Mouse (Mus musculus): ENCODE measurements around the gene Spta1. TPM values are rescaled to one million over a fixed set of nuclear protein-coding genes. Genes with fewer than 3 reads are reported as not detected.

The Spta1 gene
- polyA plus RNA-seq (2014; fragmentation: Nextera tagmentation; extraction: Ambion mirVana) = 2.5 TPM in 2 replicates

DNA sequence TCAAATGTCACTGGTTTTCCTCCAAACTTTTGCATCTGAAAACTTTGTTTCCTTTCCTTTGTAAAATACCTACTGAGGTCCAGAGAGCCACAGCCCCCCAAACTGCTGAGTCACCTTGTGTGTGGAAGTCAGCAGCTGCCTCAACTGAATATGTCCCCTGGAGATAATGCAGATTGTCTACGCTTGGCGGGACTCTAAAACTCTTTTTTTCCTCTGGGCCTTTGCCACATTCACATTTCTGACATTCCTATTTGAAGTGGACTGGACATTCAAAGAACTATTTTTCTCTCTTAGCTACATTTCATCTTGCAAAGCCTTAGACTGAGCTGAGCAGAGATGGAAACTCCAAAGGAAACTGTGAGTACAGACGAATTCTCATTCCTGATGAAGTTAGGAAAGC lies at the start of gene Spta1:
Gene Spta1 (plus strand): TSS at position 172 of the 400 bp plus-strand sequence.
- no peaks in the 10 kb centered on the region for H3K36me3 ChIP-seq (ENCODE audit: control insufficient read depth, insufficient read depth, low read length)
- DNase-seq (ENCODE audit: low spot score) = peak; percentile 20
- WGBS = 39% methylated on average over 3 of the region's 3 CpGs
- H3K9ac ChIP-seq (ENCODE audit: low read length) = no peak within 1 kb of the TSS
- H3K27me3 ChIP-seq (ENCODE audit: control insufficient read depth, insufficient read depth, low read length) = no peaks in the 10 kb centered on the region
- no peak within 1 kb of the TSS for H3K27ac ChIP-seq (ENCODE audit: low read depth, low read length)
- ATAC-seq (ENCODE audit: insufficient read depth, low FRiP score, low TSS enrichment) = no peak
- H3K9me3 ChIP-seq (ENCODE audit: control insufficient read depth, low read length) = no peaks in the 10 kb centered on the region
- no peaks in the 10 kb centered on the region for H3K4me1 ChIP-seq (ENCODE audit: control insufficient read depth, insufficient read depth, low read length)
- H3K4me2 ChIP-seq (ENCODE audit: low read depth) = no peak within 1 kb of the TSS
- no peak within 1 kb of the TSS for H3K4me3 ChIP-seq (ENCODE audit: low read depth, low read length)

DNA sequence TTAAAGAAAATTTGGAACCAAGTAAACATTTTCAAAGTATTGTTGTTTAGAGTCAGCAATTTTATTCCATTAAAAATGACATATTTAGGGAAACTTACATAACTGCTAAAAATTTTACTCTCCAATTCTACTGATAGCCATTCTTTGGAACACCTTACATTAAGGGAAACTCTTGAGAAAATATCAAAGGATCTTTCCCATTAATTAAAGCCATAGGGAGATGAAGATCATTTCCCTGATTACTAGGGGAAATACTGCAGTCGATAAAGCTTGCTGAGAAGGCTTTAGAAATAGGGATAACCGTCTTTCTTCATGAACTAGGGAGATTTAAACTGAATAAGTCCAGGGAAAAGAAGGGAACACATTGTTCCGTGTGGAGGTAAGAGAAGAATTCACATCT lies 41.4 kb upstream of the Spta1 start, which contains the start of gene Olfr424:
Gene Olfr424 (plus strand): TSS at position 301 of the 400 bp plus-strand sequence.
- H3K9me3 ChIP-seq (ENCODE audit: control insufficient read depth, low read length) = no peaks in the 10 kb centered on the region
- no peaks in the 10 kb centered on the region for H3K27me3 ChIP-seq (ENCODE audit: control insufficient read depth, insufficient read depth, low read length)
- no peak for DNase-seq (ENCODE audit: low spot score)
- ATAC-seq (ENCODE audit: insufficient read depth, low FRiP score, low TSS enrichment) = no peak
- no peak within 1 kb of the TSS for H3K9ac ChIP-seq (ENCODE audit: low read length)
- no peak within 1 kb of the TSS for H3K4me2 ChIP-seq (ENCODE audit: low read depth)
- WGBS = 85% methylated on average over 3 of the region's 3 CpGs
- H3K27ac ChIP-seq (ENCODE audit: low read depth, low read length) = no peak within 1 kb of the TSS
- no peak within 1 kb of the TSS for H3K4me3 ChIP-seq (ENCODE audit: low read depth, low read length)
- H3K36me3 ChIP-seq (ENCODE audit: control insufficient read depth, insufficient read depth, low read length) = no peaks in the 10 kb centered on the region
- H3K4me1 ChIP-seq (ENCODE audit: control insufficient read depth, insufficient read depth, low read length) = no peaks in the 10 kb centered on the region

DNA sequence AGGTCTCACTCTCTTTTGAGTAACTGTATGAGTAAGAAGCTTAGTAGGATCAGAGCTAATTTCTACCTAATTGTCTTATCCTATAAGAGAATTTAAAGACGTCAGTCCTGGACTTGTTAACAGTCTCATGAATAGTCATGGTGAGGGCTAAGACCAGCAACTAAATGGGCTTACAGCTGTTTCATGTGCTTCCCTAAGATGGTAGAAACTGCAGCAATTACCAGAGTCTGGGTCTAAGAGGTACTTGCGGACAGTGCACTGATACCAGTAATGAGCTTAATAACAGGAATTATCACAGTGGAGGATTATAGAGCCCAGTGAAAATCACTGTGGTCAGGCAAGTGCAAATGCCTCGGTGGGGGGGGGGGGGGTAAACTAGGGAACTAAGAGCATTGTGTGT lies 40.6 kb upstream of the Spta1 start:
- Histone ChIP-seq H3K4me3 (ENCODE audit: low read depth, low read length) (no peak overlapping the region), H3K27ac (ENCODE audit: low read depth, low read length) (no peak overlapping the region), H3K9me3 (ENCODE audit: control insufficient read depth, low read length) (no peaks in the 10 kb centered on the region), H3K36me3 (ENCODE audit: control insufficient read depth, insufficient read depth, low read length) (no peaks in the 10 kb centered on the region), H3K27me3 (ENCODE audit: control insufficient read depth, insufficient read depth, low read length) (no peaks in the 10 kb centered on the region), H3K4me1 (ENCODE audit: control insufficient read depth, insufficient read depth, low read length) (no peaks in the 10 kb centered on the region), H3K4me2 (ENCODE audit: low read depth) (no peak overlapping the region), H3K9ac (ENCODE audit: low read length) (no peak overlapping the region)
- 89% methylated on average over 3 of the region's 3 CpGs for WGBS
- no peak for ATAC-seq (ENCODE audit: insufficient read depth, low FRiP score, low TSS enrichment)
- DNase-seq (ENCODE audit: low spot score) = no peak

DNA sequence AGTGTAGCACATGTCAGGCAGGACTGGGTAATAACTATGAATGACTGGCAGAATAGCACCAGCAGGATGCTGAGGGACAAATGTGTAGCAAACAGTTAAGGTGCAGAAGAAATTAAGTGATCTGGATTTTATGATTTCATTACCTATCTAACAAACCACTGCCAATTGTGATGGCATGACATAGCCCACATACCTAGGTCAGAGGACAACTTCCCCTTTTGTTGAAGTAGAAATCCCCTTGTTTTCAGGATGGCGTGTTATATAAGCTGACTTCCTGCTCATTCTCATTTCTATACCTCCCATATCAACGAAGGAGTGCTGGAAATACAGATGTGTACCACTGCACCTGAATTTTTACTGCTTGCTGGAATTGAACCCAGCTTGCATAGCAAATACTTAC lies 31.2 kb upstream of the Spta1 start:
- H3K36me3 ChIP-seq (ENCODE audit: control insufficient read depth, insufficient read depth, low read length) = no peaks in the 10 kb centered on the region
- 82% methylated on average over 2 of the region's 2 CpGs for WGBS
- no peak for DNase-seq (ENCODE audit: low spot score)
- H3K4me1 ChIP-seq (ENCODE audit: control insufficient read depth, insufficient read depth, low read length) = no peaks in the 10 kb centered on the region
- H3K27me3 ChIP-seq (ENCODE audit: control insufficient read depth, insufficient read depth, low read length) = no peaks in the 10 kb centered on the region
- H3K4me2 ChIP-seq (ENCODE audit: low read depth) = no peak overlapping the region
- no peak overlapping the region for H3K9ac ChIP-seq (ENCODE audit: low read length)
- no peaks in the 10 kb centered on the region for H3K9me3 ChIP-seq (ENCODE audit: control insufficient read depth, low read length)
- ATAC-seq (ENCODE audit: insufficient read depth, low FRiP score, low TSS enrichment) = no peak
- no peak overlapping the region for H3K4me3 ChIP-seq (ENCODE audit: low read depth, low read length)
- no peak overlapping the region for H3K27ac ChIP-seq (ENCODE audit: low read depth, low read length)

DNA sequence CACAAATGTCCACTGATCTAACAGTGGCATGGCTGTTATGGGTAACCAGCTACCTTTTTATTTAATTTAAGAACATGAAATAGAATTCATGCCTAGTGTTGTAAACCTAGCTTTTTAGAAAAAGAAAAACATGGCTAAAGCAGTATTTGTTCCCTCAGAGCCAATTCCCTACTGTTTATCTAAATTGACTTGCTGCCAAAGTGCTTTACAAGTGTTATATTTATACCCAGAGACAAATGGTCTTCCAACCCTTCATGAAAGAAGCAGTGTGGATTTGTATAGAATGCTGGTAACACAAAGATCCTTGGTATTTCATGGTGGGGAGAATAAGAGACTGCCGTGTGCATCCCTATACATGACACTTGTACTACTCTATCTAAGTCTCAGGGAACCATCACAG lies 25.9 kb upstream of the Spta1 start:
- no peaks in the 10 kb centered on the region for H3K9me3 ChIP-seq (ENCODE audit: control insufficient read depth, low read length)
- no peak overlapping the region for H3K27ac ChIP-seq (ENCODE audit: low read depth, low read length)
- H3K36me3 ChIP-seq (ENCODE audit: control insufficient read depth, insufficient read depth, low read length) = no peaks in the 10 kb centered on the region
- 83% methylated on average over 1 of the region's 1 CpGs for WGBS
- H3K4me3 ChIP-seq (ENCODE audit: low read depth, low read length) = no peak overlapping the region
- no peaks in the 10 kb centered on the region for H3K27me3 ChIP-seq (ENCODE audit: control insufficient read depth, insufficient read depth, low read length)
- no peak overlapping the region for H3K9ac ChIP-seq (ENCODE audit: low read length)
- DNase-seq (ENCODE audit: low spot score) (no peak), ATAC-seq (ENCODE audit: insufficient read depth, low FRiP score, low TSS enrichment) (no peak)
- H3K4me1 ChIP-seq (ENCODE audit: control insufficient read depth, insufficient read depth, low read length) = no peaks in the 10 kb centered on the region
- H3K4me2 ChIP-seq (ENCODE audit: low read depth) = no peak overlapping the region

DNA sequence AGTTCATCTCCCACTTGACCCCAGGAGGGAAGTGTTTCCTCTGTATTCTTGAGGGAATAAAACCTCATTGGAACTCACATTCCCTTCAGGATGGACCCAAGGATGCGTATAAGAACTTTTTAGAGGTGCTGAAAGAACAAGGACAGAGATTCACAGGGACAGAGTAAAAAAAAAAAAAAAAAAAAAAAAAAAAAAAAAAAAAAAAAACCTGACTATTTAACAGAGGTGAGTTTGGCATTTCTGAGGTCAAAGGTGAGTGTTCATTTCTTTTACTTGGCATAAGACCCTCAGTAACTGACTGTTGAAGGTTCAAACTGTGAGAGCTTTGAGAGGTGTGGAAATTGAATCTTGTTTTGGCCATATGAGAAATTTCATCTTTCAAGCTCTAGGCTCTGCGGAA lies 23.3 kb upstream of the Spta1 start:
- H3K27me3 ChIP-seq (ENCODE audit: control insufficient read depth, insufficient read depth, low read length) = no peaks in the 10 kb centered on the region
- H3K36me3 ChIP-seq (ENCODE audit: control insufficient read depth, insufficient read depth, low read length) = no peaks in the 10 kb centered on the region
- 94% methylated on average over 2 of the region's 2 CpGs for WGBS
- H3K4me3 ChIP-seq (ENCODE audit: low read depth, low read length) = no peak overlapping the region
- H3K4me2 ChIP-seq (ENCODE audit: low read depth) = no peak overlapping the region
- no peak overlapping the region for H3K9ac ChIP-seq (ENCODE audit: low read length)
- no peaks in the 10 kb centered on the region for H3K4me1 ChIP-seq (ENCODE audit: control insufficient read depth, insufficient read depth, low read length)
- ATAC-seq (ENCODE audit: insufficient read depth, low FRiP score, low TSS enrichment) (no peak), DNase-seq (ENCODE audit: low spot score) (no peak)
- H3K27ac ChIP-seq (ENCODE audit: low read depth, low read length) = no peak overlapping the region
- H3K9me3 ChIP-seq (ENCODE audit: control insufficient read depth, low read length) = no peaks in the 10 kb centered on the region

DNA sequence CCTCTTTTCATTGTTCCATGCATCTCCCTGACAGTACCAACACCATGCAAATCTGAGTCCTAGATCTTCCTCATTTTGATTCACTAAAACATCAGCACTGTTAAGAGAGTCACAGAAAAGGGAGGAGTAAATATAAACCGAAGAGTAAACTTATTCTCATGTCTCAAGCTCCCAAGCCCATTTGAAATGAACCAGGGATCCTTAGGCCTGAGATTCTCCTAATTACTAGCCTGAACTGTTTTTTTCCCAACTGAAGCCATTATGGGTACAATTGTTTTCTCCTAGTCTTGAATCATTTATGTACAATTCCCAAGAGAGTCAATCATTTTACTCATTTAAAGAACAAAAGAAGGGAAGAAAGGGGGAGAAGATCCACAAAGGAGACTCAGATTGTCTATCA lies 17.2 kb upstream of the Spta1 start, which contains the start of gene Olfr420:
Gene Olfr420 (plus strand): TSS at position 301 of the 400 bp plus-strand sequence.
- WGBS = 89% methylated on average over 1 of the region's 1 CpGs
- no peak within 1 kb of the TSS for H3K27ac ChIP-seq (ENCODE audit: low read depth, low read length)
- no peaks in the 10 kb centered on the region for H3K36me3 ChIP-seq (ENCODE audit: control insufficient read depth, insufficient read depth, low read length)
- no peaks in the 10 kb centered on the region for H3K9me3 ChIP-seq (ENCODE audit: control insufficient read depth, low read length)
- no peak within 1 kb of the TSS for H3K4me3 ChIP-seq (ENCODE audit: low read depth, low read length)
- ATAC-seq (ENCODE audit: insufficient read depth, low FRiP score, low TSS enrichment) (no peak), DNase-seq (ENCODE audit: low spot score) (no peak)
- H3K27me3 ChIP-seq (ENCODE audit: control insufficient read depth, insufficient read depth, low read length) = no peaks in the 10 kb centered on the region
- no peak within 1 kb of the TSS for H3K4me2 ChIP-seq (ENCODE audit: low read depth)
- H3K4me1 ChIP-seq (ENCODE audit: control insufficient read depth, insufficient read depth, low read length) = no peaks in the 10 kb centered on the region
- H3K9ac ChIP-seq (ENCODE audit: low read length) = no peak within 1 kb of the TSS

DNA sequence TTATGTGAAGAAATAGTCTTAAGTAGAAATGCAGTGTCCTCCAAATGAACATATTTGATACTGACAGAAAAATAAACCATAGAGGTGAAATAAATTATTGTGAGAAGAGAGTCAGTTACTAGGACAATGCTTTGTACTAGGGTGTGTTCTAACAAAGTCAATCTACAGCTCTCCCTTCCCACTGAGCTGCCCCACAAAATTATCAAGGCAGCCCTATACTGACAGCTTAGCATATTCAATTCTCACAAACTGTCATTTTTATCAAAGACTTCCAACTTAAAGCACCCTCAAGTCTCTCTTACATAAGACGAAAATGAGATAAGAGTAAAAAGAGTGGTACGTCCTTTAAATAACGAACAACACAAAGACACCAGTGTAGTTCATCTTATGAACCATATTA lies 15.0 kb upstream of the Spta1 start:
- Histone ChIP-seq H3K4me1 (ENCODE audit: control insufficient read depth, insufficient read depth, low read length) (no peaks in the 10 kb centered on the region), H3K4me3 (ENCODE audit: low read depth, low read length) (no peak overlapping the region), H3K27ac (ENCODE audit: low read depth, low read length) (no peak overlapping the region), H3K9ac (ENCODE audit: low read length) (no peak overlapping the region), H3K4me2 (ENCODE audit: low read depth) (no peak overlapping the region), H3K9me3 (ENCODE audit: control insufficient read depth, low read length) (no peaks in the 10 kb centered on the region), H3K27me3 (ENCODE audit: control insufficient read depth, insufficient read depth, low read length) (no peaks in the 10 kb centered on the region), H3K36me3 (ENCODE audit: control insufficient read depth, insufficient read depth, low read length) (no peaks in the 10 kb centered on the region)
- 84% methylated on average over 3 of the region's 3 CpGs for whole genome bisulfite sequencing
- DNase-seq (ENCODE audit: low spot score) (no peak), ATAC-seq (ENCODE audit: insufficient read depth, low FRiP score, low TSS enrichment) (no peak)

DNA sequence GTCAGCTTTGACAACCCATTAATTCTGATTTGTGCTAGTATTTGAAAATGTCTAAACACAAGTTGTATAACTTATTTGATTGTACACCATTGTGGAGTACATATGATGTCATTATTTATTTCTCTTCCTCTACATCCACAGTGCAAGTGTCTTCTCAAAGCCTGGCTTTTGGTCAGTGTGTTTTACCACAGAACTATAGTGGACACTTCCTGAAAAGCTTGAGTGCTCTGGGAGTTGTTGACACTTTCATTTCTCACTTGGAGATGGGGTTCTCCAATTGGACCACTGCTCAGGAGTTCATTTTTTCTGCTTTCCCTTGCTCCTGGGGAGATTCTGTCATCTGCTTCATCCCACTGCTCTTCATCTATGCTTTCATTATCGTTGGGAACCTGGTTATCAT lies 14.1 kb upstream of the Spta1 start:
- no peak overlapping the region for H3K27ac ChIP-seq (ENCODE audit: low read depth, low read length)
- H3K4me3 ChIP-seq (ENCODE audit: low read depth, low read length) = no peak overlapping the region
- ATAC-seq (ENCODE audit: insufficient read depth, low FRiP score, low TSS enrichment) (no peak), DNase-seq (ENCODE audit: low spot score) (no peak)
- no peaks in the 10 kb centered on the region for H3K27me3 ChIP-seq (ENCODE audit: control insufficient read depth, insufficient read depth, low read length)
- H3K4me2 ChIP-seq (ENCODE audit: low read depth) = no peak overlapping the region
- no peaks in the 10 kb centered on the region for H3K9me3 ChIP-seq (ENCODE audit: control insufficient read depth, low read length)
- H3K36me3 ChIP-seq (ENCODE audit: control insufficient read depth, insufficient read depth, low read length) = no peaks in the 10 kb centered on the region
- 82% methylated on average over 1 of the region's 1 CpGs for WGBS
- H3K9ac ChIP-seq (ENCODE audit: low read length) = no peak overlapping the region
- H3K4me1 ChIP-seq (ENCODE audit: control insufficient read depth, insufficient read depth, low read length) = no peaks in the 10 kb centered on the region
